Mouse (Mus musculus) erythroblast, embryonic 14.5 days (primary cell): ENCODE data around the gene Dcaf6.

Source experiments
- GATA1 ChIP-seq: IDR thresholded peaks from 2 replicates; pipeline ENCODE4 v1.6.1; 2012; ENCODE audit warnings: low read length, inconsistent platforms, mixed read lengths
- TAL1 ChIP-seq: IDR thresholded peaks from 3 replicates; pipeline ENCODE4 v1.6.1; 2012; ENCODE audit warnings: low read length, inconsistent platforms, mixed read lengths

DNA sequence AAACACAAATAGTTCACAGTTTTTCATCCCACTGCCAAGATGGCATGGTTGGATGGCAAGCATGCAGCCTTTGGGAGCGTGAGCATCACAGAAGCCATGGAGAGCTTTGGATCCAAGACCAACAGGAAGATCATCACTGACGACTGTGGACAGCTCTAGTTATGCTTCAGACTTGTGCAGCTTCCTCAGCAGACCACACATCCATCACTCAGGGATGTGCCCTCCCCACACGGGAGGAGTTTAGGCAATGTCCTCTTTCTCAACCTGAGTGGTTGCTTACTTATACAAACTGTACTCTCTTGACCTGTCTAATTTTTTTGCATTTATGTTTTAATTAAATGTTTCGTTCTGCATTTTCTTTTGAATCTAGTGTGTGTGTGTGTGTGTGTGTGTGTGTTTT is 28.9 kb upstream of the Dcaf6 start:
- TF ChIP-seq GATA1 (no peak), TAL1 (no peak)
